Mouse (Mus musculus): ENCODE measurements at regions not wholly inside any gene's neighbourhood (a gene's known extent, or its start where the extent isn't known, plus 50 kb on each side); places are given as distances from the start of the nearest gene placed in this dataset.

- TF ChIP-seq CTCF (conservative IDR thresholded peaks at IDR 0.05; ENCODE audit: low read length) (no peak), NANOG (IDR thresholded peaks at IDR 0.05; ENCODE audit: borderline replicate concordance, low read length) (no peak), POU5F1 (IDR thresholded peaks at IDR 0.05; ENCODE audit: borderline replicate concordance, low read length) (no peak)
These were observed 581.0 kb downstream of the Dach1 start for GRCm38 (mm10) chr14:97588611-97589010.
